Mouse (Mus musculus) hindbrain, embryonic 13.5 days (tissue): ENCODE data around the gene Aoc1. TPM values are rescaled to one million over a fixed set of nuclear protein-coding genes. Genes with fewer than 3 reads are reported as not detected.

Experiments used
- ATAC-seq: fragments of 200-750 bp; cut with Nextera tagmentation; 2 replicates; pipeline ENCODE4 v1.8.0; 2017; ENCODE audit warnings: moderate TSS enrichment; ENCODE audit not compliant: low FRiP score
- H3K27ac ChIP-seq: fragments of 300-500 bp; sonication (generic); 2 replicates; pipeline ENCODE4 v1.5.1; 2015; ENCODE audit warnings: inconsistent platforms, mild to moderate bottlenecking, moderate library complexity
- H3K27me3 ChIP-seq: fragments of 300-500 bp; sonication (generic); 2 replicates; pipeline ENCODE4 v1.6.1; 2015; ENCODE audit warnings: mild to moderate bottlenecking, inconsistent platforms
- H3K36me3 ChIP-seq: fragments of 300-500 bp; sonication (generic); 2 replicates; pipeline ENCODE4 v1.6.1; 2015; ENCODE audit warnings: mild to moderate bottlenecking, inconsistent platforms
- H3K4me1 ChIP-seq: fragments of 300-500 bp; sonication (generic); replicated peaks from 2 replicates; pipeline ENCODE4 v1.6.1; 2015; ENCODE audit warnings: inconsistent platforms
- H3K4me2 ChIP-seq: fragments of 300-500 bp; sonication (generic); 2 replicates; pipeline ENCODE4 v1.6.1; 2015; ENCODE audit warnings: inconsistent platforms, mild to moderate bottlenecking, moderate library complexity
- H3K4me3 ChIP-seq: fragments of 300-500 bp; sonication (generic); 2 replicates; pipeline ENCODE4 v1.5.1; 2015; ENCODE audit warnings: mild to moderate bottlenecking, inconsistent platforms
- H3K9ac ChIP-seq: fragments of 300-500 bp; sonication (generic); 2 replicates; pipeline ENCODE4 v1.6.1; 2015; ENCODE audit warnings: mild to moderate bottlenecking, inconsistent platforms
- H3K9me3 ChIP-seq: fragments of 300-500 bp; sonication (generic); 2 replicates; pipeline ENCODE4 v1.6.1; 2016; ENCODE audit warnings: inconsistent platforms
- WGBS: fragments of 180-500 bp; shearing (Covaris S2); methylation state at CpG from one replicate; pipeline ENCODE4 v1.1.7; 2015; 5-methylcytosine and 5-hydroxymethylcytosine counted together
- polyA plus RNA-seq: library from polyadenylated mRNA; unstranded; fragments of >200 nt; fragmentation: Nextera tagmentation; extraction: Ambion mirVana; gene quantifications from 2 replicates; pipeline ENCODE4 v1.2.1, GENCODE M21; 2015

Aoc1 gene
- polyA plus RNA-seq, 1 experiment from 2014 or later, result not detected

- no peaks in the 10 kb centered on the region; the same call in 1 of the 2 replicates for H3K9me3 ChIP-seq
- H3K9ac ChIP-seq, result no peak overlapping the region
- ATAC-seq, result no peak
- no peaks in the 10 kb centered on the region for H3K4me1 ChIP-seq
- WGBS, result 78% methylated on average over 2 of the region's 2 CpGs
- no peaks in the 10 kb centered on the region for H3K36me3 ChIP-seq
- no peaks in the 10 kb centered on the region for H3K27me3 ChIP-seq
- H3K4me3 ChIP-seq, result no peak overlapping the region
- H3K4me2 ChIP-seq, result no peak overlapping the region
- H3K27ac ChIP-seq, result no peak overlapping the region
Observed at GRCm38 (mm10) chr6:48949596-48949995, 76.9 kb downstream of the Aoc1 start.

GRCm38 (mm10) chr6:48950676-48951075 is 78.0 kb downstream of the Aoc1 start:
- ATAC-seq, result no peak
- H3K36me3 ChIP-seq, result no peaks in the 10 kb centered on the region
- no peak overlapping the region for H3K4me2 ChIP-seq
- no peaks in the 10 kb centered on the region for H3K27me3 ChIP-seq
- no peaks in the 10 kb centered on the region for H3K9me3 ChIP-seq
- no peak overlapping the region for H3K27ac ChIP-seq
- no peak overlapping the region for H3K9ac ChIP-seq
- H3K4me3 ChIP-seq, result no peak overlapping the region
- no peaks in the 10 kb centered on the region for H3K4me1 ChIP-seq
- WGBS, result 89% methylated on average over 5 of the region's 5 CpGs

- Histone ChIP-seq H3K27me3 (no peaks in the 10 kb centered on the region), H3K36me3 (no peaks in the 10 kb centered on the region), H3K9me3 (no peaks in the 10 kb centered on the region), H3K4me3 (no peak overlapping the region), H3K4me1 (no peaks in the 10 kb centered on the region), H3K4me2 (no peak overlapping the region), H3K9ac (no peak overlapping the region), H3K27ac (no peak overlapping the region)
- 92% methylated on average over 6 of the region's 6 CpGs for WGBS
- no peak for ATAC-seq
Observed at GRCm38 (mm10) chr6:48951630-48952029, 78.9 kb downstream of the Aoc1 start.

GRCm38 (mm10) chr6:48953220-48953619 is 80.5 kb downstream of the Aoc1 start:
- no peaks in the 10 kb centered on the region for H3K27me3 ChIP-seq
- no peak for ATAC-seq
- WGBS, result 87% methylated on average over 5 of the region's 5 CpGs
- no peaks in the 10 kb centered on the region for H3K9me3 ChIP-seq
- H3K9ac ChIP-seq, result no peak overlapping the region
- no peaks in the 10 kb centered on the region for H3K4me1 ChIP-seq
- no peaks in the 10 kb centered on the region for H3K36me3 ChIP-seq
- no peak overlapping the region for H3K27ac ChIP-seq
- H3K4me2 ChIP-seq, result no peak overlapping the region
- no peak overlapping the region for H3K4me3 ChIP-seq

- no peaks in the 10 kb centered on the region for H3K9me3 ChIP-seq
- H3K4me1 ChIP-seq, result no peaks in the 10 kb centered on the region
- H3K4me2 ChIP-seq, result no peak overlapping the region
- no peak for ATAC-seq
- no peak overlapping the region for H3K9ac ChIP-seq
- WGBS, result 80% methylated on average over 5 of the region's 5 CpGs
- H3K27me3 ChIP-seq, result no peaks in the 10 kb centered on the region
- H3K36me3 ChIP-seq, result no peaks in the 10 kb centered on the region
- no peak overlapping the region for H3K27ac ChIP-seq
- H3K4me3 ChIP-seq, result no peak overlapping the region
Observed at GRCm38 (mm10) chr6:48954211-48954610, 81.5 kb downstream of the Aoc1 start.

- no peaks in the 10 kb centered on the region for H3K4me1 ChIP-seq
- ATAC-seq, result no peak
- no peaks in the 10 kb centered on the region for H3K36me3 ChIP-seq
- no peak overlapping the region for H3K4me2 ChIP-seq
- no peak overlapping the region for H3K9ac ChIP-seq
- 71% methylated on average over 1 of the region's 1 CpGs for WGBS
- no peaks in the 10 kb centered on the region for H3K27me3 ChIP-seq
- H3K27ac ChIP-seq, result no peak overlapping the region
- no peak overlapping the region for H3K4me3 ChIP-seq
- no peaks in the 10 kb centered on the region for H3K9me3 ChIP-seq
Observed at GRCm38 (mm10) chr6:48954946-48955345, 82.2 kb downstream of the Aoc1 start.

- H3K27me3 ChIP-seq, result no peaks in the 10 kb centered on the region
- no peaks in the 10 kb centered on the region for H3K9me3 ChIP-seq
- ATAC-seq, result no peak
- no peaks in the 10 kb centered on the region for H3K36me3 ChIP-seq
- H3K27ac ChIP-seq, result no peak overlapping the region
- no peak overlapping the region for H3K4me3 ChIP-seq
- no peaks in the 10 kb centered on the region for H3K4me1 ChIP-seq
- 87% methylated on average over 4 of the region's 4 CpGs for WGBS
- H3K4me2 ChIP-seq, result no peak overlapping the region
- no peak overlapping the region for H3K9ac ChIP-seq
Observed at GRCm38 (mm10) chr6:48956785-48957184, 84.1 kb downstream of the Aoc1 start.

- no peak overlapping the region for H3K4me2 ChIP-seq
- no peak overlapping the region for H3K9ac ChIP-seq
- ATAC-seq, result no peak
- no peaks in the 10 kb centered on the region for H3K36me3 ChIP-seq
- 59% methylated on average over 1 of the region's 1 CpGs for WGBS
- H3K27me3 ChIP-seq, result no peaks in the 10 kb centered on the region
- H3K4me1 ChIP-seq, result no peaks in the 10 kb centered on the region
- no peaks in the 10 kb centered on the region for H3K9me3 ChIP-seq
- no peak overlapping the region for H3K4me3 ChIP-seq
- H3K27ac ChIP-seq, result no peak overlapping the region
Observed at GRCm38 (mm10) chr6:48958053-48958452, 85.4 kb downstream of the Aoc1 start.

Other genes starting within 250 kb of the Aoc1 start
- 13.1 and 13.2 TPM in 2 replicates for gene AI854703, start 246.1 kb upstream of the Aoc1 start, polyA plus RNA-seq
- gene Gimap8, start 225.7 kb upstream of the Aoc1 start, polyA plus RNA-seq, result 0.47 and 0.85 TPM in 2 replicates
- 2.9 and 3.6 TPM in 2 replicates for gene Gimap9, start 196.8 kb upstream of the Aoc1 start, polyA plus RNA-seq
- 1.7 and 2.2 TPM in 2 replicates for gene Gimap4, start 188.3 kb upstream of the Aoc1 start, polyA plus RNA-seq
- 7.8 and 8.8 TPM in 2 replicates for gene Gimap6, start 164.7 kb upstream of the Aoc1 start, polyA plus RNA-seq
- 0.79 TPM in 1 of 2 replicates, not detected in the other for gene Gm28053, start 154.3 kb upstream of the Aoc1 start, polyA plus RNA-seq
- not detected in 2 replicates for gene Gimap7, start 154.3 kb upstream of the Aoc1 start, polyA plus RNA-seq
- 5.9 and 7.3 TPM in 2 replicates for gene Gimap1, start 133.8 kb upstream of the Aoc1 start, polyA plus RNA-seq
- 1.8 and 1.9 TPM in 2 replicates for gene Gimap5, start 126.7 kb upstream of the Aoc1 start, polyA plus RNA-seq
- gene Gimap3, start 102.0 kb upstream of the Aoc1 start, polyA plus RNA-seq, result not detected in 2 replicates
- 19.0 and 19.9 TPM in 2 replicates for gene Tmem176a, start 32.0 kb upstream of the Aoc1 start, polyA plus RNA-seq
- gene Tmem176b, start 31.4 kb upstream of the Aoc1 start, polyA plus RNA-seq, result 116 and 118 TPM in 2 replicates
- gene 1600015I10Rik, start 57.0 kb downstream of the Aoc1 start, polyA plus RNA-seq, result not detected in 2 replicates
- not detected in 2 replicates for gene Doxl2, start 102.1 kb downstream of the Aoc1 start, polyA plus RNA-seq
- not detected in 2 replicates for gene Svs1, start 114.0 kb downstream of the Aoc1 start, polyA plus RNA-seq
- 0.12 and 0.16 TPM in 2 replicates for gene Gpnmb, start 163.7 kb downstream of the Aoc1 start, polyA plus RNA-seq
- gene Malsu1, start 200.9 kb downstream of the Aoc1 start, polyA plus RNA-seq, result 60.7 and 73.6 TPM in 2 replicates